Mouse (Mus musculus) MEL (cell line): ENCODE measurements around the gene Prkcg. TPM values are rescaled to one million over a fixed set of nuclear protein-coding genes. Genes with fewer than 3 reads are reported as not detected.

ENCODE experiments used
- DNase-seq: peaks from one replicate; pipeline ENCODE4 v3.0.0; 2011; ENCODE audit warnings: low read depth, low spot score
- H3K27ac ChIP-seq: 2 replicates; pipeline ENCODE4 v1.5.1; 2012; ENCODE audit warnings: low read depth, mild to moderate bottlenecking, control low read depth, low read length, moderate library complexity; ENCODE audit not compliant: control insufficient read depth
- H3K27me3 ChIP-seq, 2 experiments: fragments of 150-350 bp in 1 of 2; sonication (generic) in 1 of 2; 2 replicates each; pipeline ENCODE4 v1.6.1; 2012; ENCODE audit warnings: low read length in 2 of 2, mild to moderate bottlenecking in 2 of 2, improper control_type of control experiment in 1 of 2, moderate library complexity in 1 of 2; ENCODE audit not compliant: insufficient read depth in 2 of 2, control insufficient read depth in 1 of 2
- H3K36me3 ChIP-seq, 2 experiments: 2 replicates each; pipeline ENCODE4 v1.6.1; 2012 to 2014; ENCODE audit warnings: low read length in 2 of 2, improper control_type of control experiment in 1 of 2, inconsistent platforms in 1 of 2, mild to moderate bottlenecking in 1 of 2; ENCODE audit not compliant: insufficient read depth in 2 of 2, control insufficient read depth in 1 of 2
- H3K4me1 ChIP-seq, 2 experiments: fragments of 150-350 bp in 1 of 2; sonication (generic) in 1 of 2; 2 replicates each; pipeline ENCODE4 v1.6.1; 2012; ENCODE audit warnings: low read length in 2 of 2, improper control_type of control experiment in 1 of 2, mild to moderate bottlenecking in 1 of 2; ENCODE audit not compliant: insufficient read depth in 2 of 2, control insufficient read depth in 1 of 2
- H3K4me3 ChIP-seq, 2 experiments: fragments of 150-350 bp in 1 of 2; sonication (generic) in 1 of 2; 2 replicates each; pipeline ENCODE4 v1.5.1; 2012; ENCODE audit warnings: low read depth in 2 of 2, low read length in 2 of 2, mild to moderate bottlenecking in 2 of 2, moderate library complexity in 2 of 2, control low read depth in 1 of 2, improper control_type of control experiment in 1 of 2; ENCODE audit not compliant: control insufficient read depth in 1 of 2, insufficient read depth in 1 of 2
- H3K79me2 ChIP-seq: 2 replicates; pipeline ENCODE4 v1.6.1; 2012; ENCODE audit warnings: mild to moderate bottlenecking, low read length, moderate library complexity; ENCODE audit not compliant: control insufficient read depth, poor library complexity, insufficient read depth
- H3K9ac ChIP-seq: 2 replicates; pipeline ENCODE4 v1.6.1; 2012; ENCODE audit warnings: low read depth, mild to moderate bottlenecking, control low read depth, low read length, moderate library complexity; ENCODE audit not compliant: control insufficient read depth, poor library complexity, severe bottlenecking
- H3K9me3 ChIP-seq: fragments of 150-350 bp; sonication (generic); replicated peaks from 2 replicates; pipeline ENCODE4 v1.6.1; 2012; ENCODE audit warnings: mild to moderate bottlenecking, low read length, improper control_type of control experiment, moderate library complexity; ENCODE audit not compliant: insufficient read depth
- CTCF ChIP-seq, 3 experiments: IDR thresholded peaks in 2 of 3; conservative IDR thresholded peaks in 1 of 3; 2 replicates each; pipeline ENCODE4 v1.5.1; 2011 to 2012; ENCODE audit warnings: low read length in 3 of 3, low read depth in 2 of 3, mild to moderate bottlenecking in 2 of 3, improper control_type of control experiment in 1 of 3, inconsistent platforms in 1 of 3, mixed read lengths in 1 of 3, moderate library complexity in 1 of 3; ENCODE audit not compliant: control insufficient read depth in 1 of 3, insufficient read depth in 1 of 3, poor library complexity in 1 of 3, severe bottlenecking in 1 of 3
- E2F4 ChIP-seq: IDR thresholded peaks from 2 replicates; pipeline ENCODE4 v1.6.1; 2011; ENCODE audit warnings: low read depth, low read length, improper control_type of control experiment, borderline replicate concordance
- ELF1 ChIP-seq: IDR thresholded peaks from 2 replicates; pipeline ENCODE4 v1.6.1; 2014; ENCODE audit warnings: low read depth, mild to moderate bottlenecking, inconsistent platforms, low read length, improper control_type of control experiment, moderate library complexity
- ETS1 ChIP-seq: IDR thresholded peaks from 2 replicates; pipeline ENCODE4 v1.6.1; 2012; ENCODE audit warnings: low read depth, mild to moderate bottlenecking, inconsistent platforms, low read length, improper control_type of control experiment, moderate library complexity
- HCFC1 ChIP-seq: IDR thresholded peaks from 2 replicates; pipeline ENCODE4 v1.6.1; 2012; ENCODE audit warnings: low read depth, mild to moderate bottlenecking, inconsistent platforms, low read length, improper control_type of control experiment, moderate library complexity
- MAX ChIP-seq: IDR thresholded peaks from 2 replicates; pipeline ENCODE4 v1.6.1; 2011; ENCODE audit warnings: low read length, improper control_type of control experiment
- MAZ ChIP-seq: IDR thresholded peaks from 2 replicates; pipeline ENCODE4 v1.6.1; 2012; ENCODE audit warnings: low read depth, mild to moderate bottlenecking, inconsistent platforms, low read length, improper control_type of control experiment
- MEF2A ChIP-seq: IDR thresholded peaks from 2 replicates; pipeline ENCODE4 v1.6.1; 2014; ENCODE audit warnings: low read depth, mild to moderate bottlenecking, inconsistent platforms, low read length, improper control_type of control experiment; ENCODE audit not compliant: poor library complexity, insufficient replicate concordance, severe bottlenecking; ENCODE audit errors: extremely low read depth
- MXI1 ChIP-seq: IDR thresholded peaks from 2 replicates; pipeline ENCODE4 v1.6.1; 2011; ENCODE audit warnings: mild to moderate bottlenecking, low read depth, low read length, improper control_type of control experiment
- MYB ChIP-seq: IDR thresholded peaks from 2 replicates; pipeline ENCODE4 v1.6.1; 2011; ENCODE audit warnings: mild to moderate bottlenecking, low read depth, low read length, improper control_type of control experiment
- NELFE ChIP-seq: IDR thresholded peaks from 2 replicates; pipeline ENCODE4 v1.6.1; 2011; ENCODE audit warnings: low read depth, low read length, improper control_type of control experiment
- NRF1 ChIP-seq: IDR thresholded peaks from 2 replicates; pipeline ENCODE4 v1.6.1; 2014; ENCODE audit warnings: low read depth, mild to moderate bottlenecking, inconsistent platforms, low read length, improper control_type of control experiment, moderate library complexity; ENCODE audit not compliant: poor library complexity, insufficient read depth, severe bottlenecking
- POLR2AphosphoS5 ChIP-seq: IDR thresholded peaks from 2 replicates; pipeline ENCODE4 v1.6.1; 2012; ENCODE audit warnings: low read depth, borderline replicate concordance, mild to moderate bottlenecking, inconsistent platforms, low read length, moderate library complexity, mixed read lengths
- SIN3A ChIP-seq: IDR thresholded peaks from 2 replicates; pipeline ENCODE4 v1.6.1; 2012; ENCODE audit warnings: low read length, improper control_type of control experiment, inconsistent platforms
- TAL1 ChIP-seq: IDR thresholded peaks from 2 replicates; pipeline ENCODE4 v1.6.1; 2012; ENCODE audit warnings: mild to moderate bottlenecking, inconsistent platforms, low read length, moderate library complexity, mixed read lengths
- USF1 ChIP-seq: IDR thresholded peaks from 2 replicates; pipeline ENCODE4 v1.6.1; 2014; ENCODE audit warnings: low read depth, mild to moderate bottlenecking, inconsistent platforms, low read length, improper control_type of control experiment, moderate library complexity
- ZKSCAN1 ChIP-seq: IDR thresholded peaks from 2 replicates; pipeline ENCODE4 v1.6.1; 2012; ENCODE audit warnings: low read depth, mild to moderate bottlenecking, inconsistent platforms, low read length, improper control_type of control experiment, moderate library complexity
- polyA plus RNA-seq, 2 experiments: library from polyadenylated mRNA; stranded (reverse) in 1 of 2; unstranded in 1 of 2; fragments of >175 nt in 1 of 2; fragments of >200 nt in 1 of 2; gene quantifications; 2 replicates each; pipeline versions ENCODE4 v1.2.1 to v1.2.4; 2012; ENCODE audit warnings: low replicate concordance in 2 of 2, low read depth in 1 of 2; ENCODE audit not compliant: insufficient read length in 2 of 2, insufficient read depth in 1 of 2, missing spikeins in 1 of 2
- total RNA-seq: library from RNA; depleted of rRNA; stranded (reverse); fragments of 300-350 nt; gene quantifications from 2 replicates; pipeline ENCODE4 v1.2.3, GENCODE M21; 2012

Prkcg gene
- total and polyA plus RNA-seq, 3 experiments, result 0.10 TPM; not detected in 2

DNA sequence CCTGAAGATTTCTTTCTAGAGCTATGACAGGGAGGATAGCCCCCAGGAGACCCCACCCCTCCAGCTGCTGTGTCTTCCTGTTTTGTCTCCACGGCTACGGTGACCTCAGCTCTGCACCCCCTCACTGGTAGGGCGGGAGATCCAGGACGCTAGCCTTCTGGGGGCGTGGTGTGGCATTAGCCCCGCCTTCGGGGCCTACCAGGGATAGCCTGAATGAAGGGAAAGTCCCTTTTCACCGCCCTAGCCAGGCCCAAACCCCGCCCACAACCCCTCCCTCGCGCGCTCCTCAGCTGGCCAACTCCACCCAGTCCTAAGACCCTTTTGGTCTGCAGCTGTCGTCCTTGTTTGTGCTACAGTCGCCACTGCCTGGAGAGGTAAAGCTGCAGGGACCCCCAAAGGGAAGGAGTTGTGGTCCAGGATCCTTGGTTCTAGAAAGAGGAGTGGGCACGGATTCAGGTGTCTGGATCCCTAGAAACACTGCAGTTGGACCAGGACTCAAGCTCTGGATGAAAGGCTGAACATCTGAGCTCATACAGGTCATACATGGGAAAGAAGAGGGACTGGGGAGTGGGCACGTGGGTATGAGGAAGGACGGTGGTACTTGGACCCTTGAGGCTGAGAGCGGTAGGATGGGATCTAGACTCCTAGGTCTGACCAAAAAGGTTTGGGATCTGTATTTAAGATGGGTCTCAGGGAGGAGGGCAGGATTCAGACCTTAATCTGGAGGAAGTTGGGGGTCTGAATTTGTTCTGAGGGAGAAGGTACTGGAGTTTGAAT lies 1.5 kb downstream of the Prkcg start:
- Histone ChIP-seq H3K9me3 (no peaks in the 10 kb centered on the region), H3K4me1 (peaks cover 5 to 26% of the 10 kb centered on the region in 2 experiments), H3K9ac (peak overlapping the region; percentile 54; the same call in 1 of the 2 replicates), H3K4me3 (peak overlapping the region; percentile 57 to 82), H3K36me3 (peaks cover 0 to 23% of the 10 kb centered on the region in 2 experiments; a peak in 2 of 4 replicates), H3K79me2 (no peaks in the 10 kb centered on the region; the same call in 1 of the 2 replicates), H3K27me3 (no peaks in the 10 kb centered on the region), H3K27ac (no peak overlapping the region)
- DNase-seq, result peak; percentile 94
- TF ChIP-seq MEF2A (no peak), ELF1 (0 out of 2 replicates have a peak, but pooled peaks have one; percentile 45), CTCF (IDR thresholded peaks at IDR 0.05 in 2 of 3, conservative IDR thresholded peaks at IDR 0.05 in 1 of 3; ENCODE audit: control insufficient read depth in 1 of 3, insufficient read depth in 1 of 3, low read depth in 2 of 3, low read length in 3 of 3, poor library complexity in 1 of 3, severe bottlenecking in 1 of 3) (no peak), MAZ (no peak), HCFC1 (no peak; the same call in 1 of the 2 replicates), MAX (no peak), ZKSCAN1 (no peak), USF1 (no peak), NRF1 (no peak), MXI1 (no peak), TAL1 (no peak), E2F4 (no peak), NELFE (no peak), ETS1 (peak; percentile 41; the same call in 1 of the 2 replicates), SIN3A (peak; percentile 71), POLR2AphosphoS5 (no peak)

DNA sequence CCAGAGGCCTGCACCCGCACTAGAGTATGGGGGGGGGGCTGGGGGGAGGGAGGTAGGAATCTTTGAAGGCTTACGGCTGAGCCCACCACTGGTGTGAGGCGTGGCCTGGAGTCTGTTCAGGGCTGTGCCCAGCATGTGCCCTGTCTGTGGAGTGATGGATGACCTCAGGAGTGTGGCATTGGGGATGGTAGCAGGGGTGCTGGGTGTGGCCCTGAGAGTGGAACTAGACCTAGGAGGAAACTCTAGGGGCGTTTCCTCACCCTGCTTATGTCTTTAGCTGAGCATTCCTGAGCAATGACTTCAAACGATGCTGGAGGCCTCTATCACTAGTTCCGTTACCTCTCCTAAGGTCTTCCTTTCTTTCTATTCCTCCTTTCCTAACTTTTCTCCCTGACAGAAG lies 2.2 kb downstream of the Prkcg start:
- H3K9ac ChIP-seq, result no peak overlapping the region
- no peak overlapping the region for H3K4me3 ChIP-seq
- H3K79me2 ChIP-seq, result no peaks in the 10 kb centered on the region; the same call in 1 of the 2 replicates
- no peak overlapping the region for H3K27ac ChIP-seq
- H3K36me3 ChIP-seq, result peaks cover 0 to 24% of the 10 kb centered on the region in 2 experiments; a peak in 2 of 4 replicates
- peaks cover 5 to 29% of the 10 kb centered on the region in 2 experiments for H3K4me1 ChIP-seq
- no peaks in the 10 kb centered on the region for H3K9me3 ChIP-seq
- no peak for TF ChIP-seq MYB
- no peak for DNase-seq
- no peaks in the 10 kb centered on the region for H3K27me3 ChIP-seq
